Mouse (Mus musculus): ENCODE results near the gene Trim41.

DNA sequence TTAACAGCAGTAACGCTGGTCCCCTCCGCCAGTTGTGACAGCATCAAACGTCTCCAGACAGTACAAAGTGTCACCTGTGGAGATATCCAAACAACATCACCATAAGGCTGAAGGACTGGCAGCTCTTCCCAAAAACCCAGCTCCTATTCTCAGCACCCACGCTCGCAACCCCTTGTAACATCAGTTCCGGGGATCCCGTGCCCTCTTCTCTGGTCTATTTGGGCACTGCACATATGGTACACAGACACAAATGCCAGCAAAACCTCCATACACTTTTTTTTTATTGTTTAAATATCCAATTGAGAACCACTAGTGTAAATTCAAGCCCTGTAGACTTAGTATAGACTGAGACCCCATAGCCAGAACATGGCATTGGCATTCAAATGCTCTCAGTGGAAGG is 21.9 kb downstream of the Trim41 start:
- TF ChIP-seq CTCF (IDR thresholded peaks at IDR 0.05; ENCODE audit: low read depth) (no peak), EP300 (optimal IDR thresholded peaks at IDR 0.05) (no peak)

Data from stomach, postnatal 0 days (tissue).